Mouse (Mus musculus) cerebellum, postnatal 10 days (tissue): ENCODE data around the gene Fndc11.
A peak's percentile ranks its signal among the peaks of the same experiment; 100 is the strongest.
"Not testable (repeated sequence)": the region's sequence is repeated elsewhere in the genome, so short reads cannot be mapped to it uniquely, and the experiment has no call there.

Experiments used
- DNase-seq, 2 experiments: peaks; one replicate each; pipeline ENCODE4 v3.0.0; 2021; ENCODE audit warnings: mixed read lengths in 2 of 2

The Fndc11 gene

GRCm38 (mm10) chr2:181219538-181220216 is at the start of gene Fndc11:
Gene Fndc11, plus strand, starts transcription at chr2:181220013.
- peak; percentile 78 for DNase-seq

DNA sequence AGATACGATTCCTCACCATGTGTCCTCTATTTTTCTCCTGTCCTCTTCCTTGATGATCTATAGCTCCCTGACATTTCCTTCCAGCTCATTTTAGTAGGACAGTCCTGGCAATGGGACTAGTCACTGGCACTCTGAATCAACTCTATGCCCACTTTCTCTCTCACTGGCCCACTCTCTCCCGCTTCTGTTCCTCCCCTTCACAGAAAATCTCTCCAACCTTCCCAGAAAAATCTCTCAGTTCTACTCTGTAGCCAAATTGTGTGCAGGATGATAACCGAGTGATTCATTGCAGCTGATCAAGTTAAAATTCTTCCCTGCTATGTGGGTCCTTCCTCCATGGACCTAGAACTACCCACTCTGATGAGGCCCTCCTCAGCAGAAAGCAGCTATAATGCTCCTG is 45.2 kb upstream of the Fndc11 start:
- no peak for DNase-seq

DNA sequence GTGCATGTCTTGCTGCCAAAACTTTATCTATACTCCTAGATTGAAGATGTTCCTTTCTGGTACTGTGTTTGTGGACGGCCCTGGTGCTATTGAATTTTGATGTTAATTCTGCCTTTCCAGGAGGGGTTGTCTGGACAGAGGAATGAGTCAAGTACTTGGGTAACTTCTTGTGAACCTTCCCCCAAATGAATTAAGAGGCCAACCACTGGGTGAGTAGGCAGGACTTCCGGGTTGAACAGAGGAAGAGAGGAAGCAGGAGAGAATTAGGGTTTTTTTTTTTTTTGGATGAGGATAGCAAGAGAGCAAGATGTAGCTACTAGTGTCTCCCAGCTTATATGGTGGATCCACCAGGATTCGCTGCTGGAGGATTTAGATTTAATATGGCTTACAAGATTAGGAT is 41.8 kb upstream of the Fndc11 start:
- DNase-seq: no peak

- no peak for DNase-seq
Observed at GRCm38 (mm10) chr2:181178471-181178870, 41.3 kb upstream of the Fndc11 start.

GRCm38 (mm10) chr2:181180898-181181297 is 38.9 kb upstream of the Fndc11 start:
- no peak for DNase-seq

GRCm38 (mm10) chr2:181186635-181187034 is 33.2 kb upstream of the Fndc11 start:
- DNase-seq: peak; percentile 92 to 93

DNA sequence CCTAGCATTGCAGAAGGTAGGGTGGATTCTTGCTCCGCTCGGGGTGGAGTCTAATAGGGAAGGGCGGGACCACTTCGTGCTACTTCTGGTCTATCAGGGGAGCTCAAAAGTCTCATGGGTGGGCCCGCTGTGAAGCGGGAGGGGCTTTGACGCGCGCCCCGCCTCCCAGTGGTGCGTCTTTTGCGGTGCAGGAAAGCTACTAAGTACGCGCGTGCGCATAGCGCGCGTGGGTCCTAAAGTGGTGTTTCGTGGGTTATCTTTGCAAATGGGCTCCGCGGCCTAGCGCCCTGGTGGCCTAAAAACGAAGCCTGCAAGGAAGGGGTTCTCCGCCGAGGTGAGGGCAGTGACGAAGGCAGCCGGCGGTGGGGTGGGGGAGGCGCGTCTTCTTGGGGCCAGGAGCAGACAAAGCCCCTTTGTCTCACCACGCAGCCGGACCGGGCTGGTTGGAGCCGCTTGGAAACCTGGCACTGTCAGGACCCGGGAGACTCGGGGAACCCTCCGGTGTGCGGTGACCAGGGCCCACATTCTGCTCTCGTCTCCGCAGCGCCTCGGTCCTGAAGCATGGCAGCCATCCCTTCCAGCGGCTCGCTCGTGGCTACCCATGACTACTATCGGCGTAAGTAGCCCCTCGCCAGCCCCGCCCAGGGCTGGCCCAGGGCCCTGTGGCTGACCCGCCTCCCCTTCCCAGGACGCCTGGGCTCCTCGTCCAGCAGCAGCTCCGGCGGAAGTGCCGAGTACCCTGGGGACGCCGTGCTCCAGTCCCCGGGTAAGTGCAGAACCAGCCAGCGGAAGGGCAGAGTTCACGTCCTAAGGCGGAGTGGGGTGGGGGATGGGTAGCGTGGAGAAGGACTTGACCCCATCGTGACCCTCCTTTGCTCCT is 32.5 kb upstream of the Fndc11 start, which contains the start of gene Ppdpf:
Gene Ppdpf (plus strand): TSS at position 127 of the 880 bp plus-strand sequence.
- DNase-seq: peak; percentile 87 to 89

DNA sequence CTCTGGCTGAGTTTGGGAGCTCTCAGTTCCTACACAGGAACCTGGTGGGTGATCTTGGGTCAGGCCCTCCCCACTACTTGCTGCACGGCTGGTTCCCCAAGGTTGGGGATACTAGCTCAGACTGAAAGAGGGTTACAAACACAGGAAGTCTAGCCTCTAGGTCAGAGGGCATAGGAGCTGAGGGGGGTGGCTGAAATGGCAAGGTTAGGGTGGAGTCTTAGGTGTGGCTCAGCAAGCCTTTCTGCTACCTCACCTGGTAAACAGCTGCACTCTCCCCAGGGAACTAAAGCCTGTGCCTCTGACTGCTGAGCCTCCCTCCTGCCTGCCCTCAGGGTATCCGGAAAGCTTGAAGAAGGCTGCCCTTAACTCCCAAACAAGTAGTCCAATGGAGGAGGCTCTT is 31.1 kb upstream of the Fndc11 start:
- no peak for DNase-seq

GRCm38 (mm10) chr2:181189321-181189720 is 30.5 kb upstream of the Fndc11 start:
- DNase-seq: no peak

GRCm38 (mm10) chr2:181191385-181191784 is 28.4 kb upstream of the Fndc11 start:
- DNase-seq: not testable (repeated sequence)

DNA sequence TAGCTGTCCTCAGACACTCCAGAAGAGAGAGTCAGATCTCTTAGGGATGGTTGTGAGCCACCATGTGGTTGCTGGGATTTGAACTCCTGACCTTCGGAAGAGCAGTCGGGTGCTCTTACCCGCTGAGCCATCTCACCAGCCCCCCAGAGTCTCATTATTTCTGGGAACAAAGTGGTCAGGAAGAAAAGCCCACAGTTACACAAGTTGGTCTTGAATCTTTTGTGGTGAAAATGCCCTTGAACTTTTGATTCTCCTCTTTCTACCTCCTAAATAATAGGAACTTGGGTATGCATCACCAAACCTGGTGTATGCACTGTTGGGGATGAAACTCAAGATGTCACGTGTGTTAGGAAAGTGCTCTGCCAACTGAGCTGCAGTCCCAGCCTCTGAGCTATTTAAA is 27.9 kb upstream of the Fndc11 start:
- DNase-seq: no peak

DNA sequence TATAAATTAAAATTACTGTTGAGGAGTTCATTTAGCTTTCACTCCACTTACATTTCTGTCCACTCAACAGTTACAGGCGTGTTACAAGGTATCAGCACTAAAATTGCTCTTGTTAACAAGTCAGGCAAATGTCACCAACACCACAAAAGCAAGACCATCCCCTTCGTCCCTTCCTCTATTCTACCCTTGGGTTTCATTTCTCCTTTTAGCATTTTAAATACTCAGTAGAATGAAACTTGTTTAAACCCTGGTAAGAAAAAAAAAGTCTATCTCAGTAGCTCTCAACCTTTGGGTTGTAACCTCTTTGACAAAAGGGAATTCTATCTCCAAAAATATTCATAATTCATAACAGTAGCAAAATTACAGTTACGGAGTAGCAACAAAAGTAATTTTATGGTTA is 26.8 kb upstream of the Fndc11 start:
- no peak for DNase-seq

DNA sequence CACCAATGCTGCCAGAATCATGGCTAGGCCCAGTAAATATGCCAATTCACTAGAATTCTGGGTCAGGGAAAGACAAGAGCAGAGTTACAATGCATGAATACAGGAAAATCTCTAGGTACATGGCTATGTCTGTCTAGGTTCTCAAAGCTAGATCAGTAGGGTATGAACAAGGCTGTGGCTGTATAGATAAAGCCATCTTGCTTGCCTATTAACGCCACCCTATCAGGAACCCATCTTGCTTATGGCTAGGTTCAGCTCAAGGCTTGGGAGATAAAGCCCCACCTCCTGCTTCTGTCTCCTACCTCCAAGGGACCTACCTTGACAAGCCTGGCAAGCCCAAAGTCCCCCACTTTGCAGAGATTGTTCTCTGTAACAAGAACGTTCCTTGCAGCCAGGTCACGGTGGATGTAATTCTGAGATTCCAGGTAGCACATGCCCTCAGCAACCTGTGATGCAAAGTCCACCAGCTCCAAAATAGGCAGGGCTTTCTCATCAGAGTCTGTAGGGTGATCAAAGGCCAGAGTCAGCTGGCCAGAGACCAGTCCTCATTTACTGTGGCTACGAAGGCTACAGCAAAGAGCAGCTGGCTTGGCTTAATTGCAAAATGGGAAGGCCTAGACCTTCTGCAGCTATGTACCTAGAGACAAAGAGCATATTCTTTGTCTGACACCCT is 23.0 kb upstream of the Fndc11 start:
- DNase-seq: no peak

- no peak for DNase-seq
Observed at GRCm38 (mm10) chr2:181201606-181202005, 18.2 kb upstream of the Fndc11 start.

DNA sequence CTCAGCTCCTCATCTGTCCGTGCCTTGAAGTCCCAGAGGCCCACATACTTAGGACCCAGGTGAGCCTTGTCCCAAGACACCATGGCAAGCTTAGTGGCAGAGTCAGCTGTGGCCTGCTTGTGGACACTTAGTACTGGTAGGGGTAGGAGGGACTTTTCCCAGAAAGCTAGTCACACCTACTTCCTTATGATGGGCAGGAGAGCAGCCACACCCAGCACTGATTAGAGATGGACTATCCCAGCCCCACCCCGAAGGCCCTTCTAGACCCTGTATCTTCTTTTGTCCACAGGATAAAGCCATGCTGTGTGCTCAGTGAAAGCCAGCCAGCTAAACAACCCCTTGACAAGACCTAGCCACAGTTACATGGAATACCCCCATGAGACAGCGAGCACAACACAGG is 17.4 kb upstream of the Fndc11 start, which contains the start of gene Ptk6:
Gene Ptk6 (minus strand): TSS at position 368 of the 400 bp plus-strand sequence.
- no peak for DNase-seq

DNA sequence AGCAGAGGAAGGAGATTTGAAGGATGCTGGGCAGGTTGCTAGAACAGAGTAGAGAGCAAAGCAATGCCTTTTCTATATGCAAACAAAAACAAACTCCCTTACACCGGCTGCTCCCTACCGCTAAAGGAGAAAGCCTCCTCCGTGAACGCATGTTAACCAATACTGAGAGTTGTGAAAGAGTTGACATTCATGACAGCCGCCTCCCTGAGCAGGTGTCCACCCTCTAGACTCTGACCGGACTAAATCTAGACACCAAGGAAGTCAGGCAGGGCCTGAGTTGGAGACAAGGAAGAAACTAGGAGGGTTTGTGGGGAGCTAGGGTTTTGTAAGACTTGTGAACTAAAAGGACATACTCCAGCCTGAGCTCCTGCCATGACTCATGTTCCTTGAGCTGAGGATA is 16.9 kb upstream of the Fndc11 start:
- DNase-seq: no peak

DNA sequence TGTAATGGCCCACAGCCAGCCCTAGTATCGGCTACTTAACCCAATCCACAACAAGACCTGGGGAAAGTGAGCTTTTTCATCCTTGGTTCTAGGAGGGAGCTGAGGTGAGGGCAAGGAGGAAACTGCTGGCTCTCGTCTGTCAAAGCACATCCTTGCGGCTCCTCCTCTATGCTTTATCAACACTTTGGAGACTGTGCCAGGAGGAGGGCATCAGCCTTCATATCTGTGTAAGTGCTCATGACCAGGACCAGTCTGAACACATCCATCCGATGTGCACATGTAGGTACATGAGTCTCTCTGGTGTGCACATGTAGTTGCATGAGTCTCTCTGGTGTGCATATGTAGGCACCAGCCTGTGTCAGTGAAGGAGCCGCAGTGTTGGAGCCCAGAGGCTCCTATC is 14.1 kb upstream of the Fndc11 start:
- no peak for DNase-seq

DNA sequence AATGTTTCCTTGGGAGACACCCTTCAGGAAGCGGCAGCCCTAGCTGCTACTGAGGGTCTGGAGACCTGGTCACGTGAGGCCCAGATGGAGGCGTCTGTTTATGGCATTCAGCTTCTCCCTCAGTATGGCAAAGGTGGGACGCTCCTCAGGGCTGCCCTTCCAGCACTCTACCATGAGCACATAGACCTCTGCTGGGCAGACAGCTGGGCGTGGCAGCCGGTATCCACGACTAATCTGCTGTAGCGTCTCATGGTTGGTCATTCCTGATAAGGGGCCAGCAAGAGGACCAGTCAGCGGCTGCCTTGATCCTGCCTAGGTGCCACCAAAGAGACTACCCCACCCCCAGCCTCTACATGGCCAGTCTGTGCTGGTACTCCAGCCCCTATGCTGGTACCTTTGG is 13.7 kb upstream of the Fndc11 start:
- DNase-seq: no peak

GRCm38 (mm10) chr2:181212389-181213020 is 7.3 kb upstream of the Fndc11 start:
- no peak for DNase-seq

DNA sequence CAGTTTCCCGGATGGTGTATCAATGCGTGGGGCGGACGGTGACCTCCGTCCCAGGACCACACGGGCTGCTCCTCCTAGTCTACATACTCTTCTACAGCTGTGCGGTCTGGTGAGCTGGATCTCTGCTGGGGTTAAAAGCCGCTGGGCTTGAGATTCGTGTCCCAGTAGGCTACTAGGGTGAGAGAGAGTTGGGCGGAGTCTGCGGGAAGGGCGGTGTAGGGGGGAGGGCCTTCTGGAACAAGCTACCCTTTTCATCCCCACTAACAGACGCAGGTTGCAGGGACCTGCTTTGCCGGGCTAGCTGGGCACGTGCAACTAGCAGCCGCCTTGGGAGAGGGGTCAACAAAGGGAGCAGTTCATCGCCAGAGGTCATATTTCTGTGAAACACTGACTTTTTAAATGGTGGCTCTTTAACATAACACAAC is 6.8 kb upstream of the Fndc11 start, which contains the start of gene Srms:
Gene Srms (minus strand): TSS at position 165 of the 425 bp plus-strand sequence.
- no peak for DNase-seq

DNA sequence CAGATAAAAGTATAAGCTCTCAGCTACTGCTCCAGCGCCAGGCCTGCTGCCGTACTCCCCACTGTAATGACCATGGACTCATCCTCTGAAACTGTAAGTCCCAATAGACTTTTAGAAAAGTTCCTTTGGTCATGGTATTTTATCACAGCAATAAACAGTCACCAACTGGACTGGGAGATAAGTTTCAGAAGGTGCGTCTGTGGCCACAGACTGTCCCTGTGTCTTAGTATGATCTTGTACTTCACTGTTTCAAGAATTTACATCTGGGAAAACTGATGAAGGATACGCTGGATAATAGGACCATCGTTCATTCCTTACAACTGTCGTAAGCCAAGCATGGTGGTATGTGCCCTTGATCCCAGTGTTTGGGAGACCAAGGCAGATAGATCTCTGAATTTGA is 3.8 kb upstream of the Fndc11 start:
- no peak for DNase-seq

DNA sequence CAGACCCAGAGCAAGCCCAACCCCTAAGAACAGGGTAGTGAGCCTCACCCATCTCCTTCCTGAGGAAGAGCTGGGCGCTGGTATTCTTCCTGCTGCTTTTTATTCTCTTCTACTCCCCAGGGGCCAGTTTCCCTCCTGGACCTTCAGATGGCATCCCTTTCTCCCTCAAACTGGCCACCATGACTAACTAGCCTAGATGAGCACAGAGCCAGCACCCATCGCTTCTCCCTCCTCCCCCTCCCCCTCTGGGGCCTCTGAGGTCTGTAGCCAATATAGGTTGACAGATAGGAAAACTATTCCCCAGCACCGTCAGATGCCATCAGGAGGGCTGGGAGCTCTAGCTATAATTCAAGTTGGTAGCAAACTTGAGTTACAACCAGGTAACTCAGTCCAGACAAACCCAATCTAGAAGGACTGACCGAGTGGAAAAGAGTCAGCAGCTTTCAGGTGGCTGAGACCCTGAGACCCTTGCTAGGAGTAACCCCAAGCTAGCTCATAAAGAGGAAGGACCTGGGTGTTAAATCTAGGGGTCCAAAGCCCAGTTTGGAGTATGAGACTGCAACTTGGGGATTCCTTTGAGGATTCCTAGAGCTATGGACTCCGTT is 830 bp upstream of the Fndc11 start:
- no peak for DNase-seq
